Comparison of ENCODE assay signal across 10 mouse cellular contexts in the genomic region with DNA sequence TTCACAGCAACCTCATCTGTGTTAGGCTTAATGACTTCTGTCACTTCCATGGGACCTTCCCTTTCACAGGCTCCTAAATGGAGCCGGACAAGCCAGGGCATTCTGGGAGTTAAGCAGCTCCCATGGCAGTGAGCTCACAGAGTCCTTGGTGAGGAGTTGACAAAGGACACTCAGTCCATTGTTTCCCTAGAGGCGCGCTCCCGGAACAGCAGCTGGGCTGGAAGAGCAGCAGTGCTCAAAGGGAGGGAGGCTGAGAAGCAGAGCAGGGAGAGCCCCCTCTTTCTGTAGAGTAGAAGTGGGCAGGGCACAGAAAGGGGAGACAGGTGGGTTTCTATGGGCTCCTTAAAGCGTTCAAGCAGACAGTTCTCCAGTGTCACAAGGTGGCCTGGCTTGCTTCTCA.
A peak's percentile ranks its signal among the peaks of the same experiment; 100 is the strongest.
DNase-seq lines count a peak whose midpoint lies in the region; ATAC-seq and TF ChIP-seq lines count a peak whose summit lies in the region.
"Had no signal": no experiment of that assay in that cellular context is flagged by ENCODE, and none has a peak within 500 bp of the region (broad histone marks: within the 10 kb centered on the region; RNA-seq: fewer than 3 reads in every experiment).

No protein-coding gene starts in this region.

- no peaks in the 10 kb centered on the region for H3K9me3 ChIP-seq in forebrain, embryonic 15.5 days
- H3K9me3 ChIP-seq in midbrain, embryonic 14.5 days (ENCODE audit: control insufficient read depth, low read length) = no peaks in the 10 kb centered on the region
- H3K9me3 ChIP-seq: limb, embryonic 15.5 days had no signal

- no peaks in the 10 kb centered on the region for H3K27me3 ChIP-seq in forebrain, embryonic 15.5 days
- H3K27me3 ChIP-seq in midbrain, embryonic 14.5 days (ENCODE audit: control insufficient read depth, insufficient read depth, low read length) = no peaks in the 10 kb centered on the region
- H3K27me3 ChIP-seq: heart, embryonic 15.5 days; limb, embryonic 15.5 days had no signal

- peaks cover 6% of the 10 kb centered on the region for H3K4me1 ChIP-seq in forebrain, embryonic 15.5 days
- no peaks in the 10 kb centered on the region; the same call in 1 of the 2 replicates for H3K4me1 ChIP-seq in midbrain, embryonic 14.5 days (ENCODE audit: control insufficient read depth, insufficient read depth, low read length)

- H3K4me2 ChIP-seq in forebrain, embryonic 15.5 days (replicated peaks) = no peak overlapping the region
- H3K4me2 ChIP-seq in midbrain, embryonic 14.5 days (ENCODE audit: low read length) = no peak overlapping the region
- H3K4me2 ChIP-seq: heart, embryonic 15.5 days; limb, embryonic 15.5 days had no signal

- no peak overlapping the region for H3K9ac ChIP-seq in forebrain, embryonic 15.5 days (replicated peaks)
- no peak overlapping the region for H3K9ac ChIP-seq in midbrain, embryonic 14.5 days (replicated peaks; ENCODE audit: low read length)
- H3K9ac ChIP-seq: heart, embryonic 15.5 days; limb, embryonic 15.5 days had no signal

- H3K4me3 ChIP-seq in layer of hippocampus, adult 2 months = no peak overlapping the region
- no peak overlapping the region for H3K4me3 ChIP-seq in forebrain, embryonic 15.5 days
- no peak overlapping the region for H3K4me3 ChIP-seq in midbrain, embryonic 14.5 days (replicated peaks; ENCODE audit: low read depth, low read length)
- H3K4me3 ChIP-seq: heart, embryonic 15.5 days; limb, embryonic 15.5 days had no signal

- H3K36me3 ChIP-seq in forebrain, embryonic 15.5 days = no peaks in the 10 kb centered on the region
- no peaks in the 10 kb centered on the region for H3K36me3 ChIP-seq in midbrain, embryonic 14.5 days (ENCODE audit: control insufficient read depth, insufficient read depth, low read length)
- H3K36me3 ChIP-seq: heart, embryonic 15.5 days; limb, embryonic 15.5 days had no signal

- 9% methylated on average over 5 of the region's 5 CpGs for WGBS in forebrain, embryonic 15.5 days
- 8% methylated on average over 5 of the region's 5 CpGs for WGBS in midbrain, embryonic 14.5 days

- peak; percentile 56 for TF ChIP-seq CTCF in layer of hippocampus, adult 2 months (conservative IDR thresholded peaks at IDR 0.05)

- DNase-seq in layer of hippocampus, adult 2 months (ENCODE audit: low spot score in 2 of 2) = peak in 1 of 2 experiments; percentile 26
- DNase-seq in layer of hippocampus, postnatal 14 days (ENCODE audit: low spot score in 2 of 2) = no peak
- DNase-seq in embryo, embryonic 10.5 days (ENCODE audit: low spot score) = peak; percentile 78
- DNase-seq in midbrain, embryonic 14.5 days = peak; percentile 64
- DNase-seq in spleen, postnatal 4 days (ENCODE audit: low spot score in 2 of 2) = no peak
- DNase-seq in cerebellum, postnatal 10 days = no peak
- DNase-seq: cerebellum, postnatal 14 days had no signal

- peak; percentile 57; the same call in 1 of the 2 replicates for ATAC-seq in forebrain, embryonic 15.5 days (replicated peaks)
- peak; percentile 63; the same call in 1 of the 2 replicates for ATAC-seq in midbrain, embryonic 14.5 days (ENCODE audit: low FRiP score, low TSS enrichment)

- H3K27ac ChIP-seq in layer of hippocampus, adult 2 months = peak overlapping the region; percentile 78
- H3K27ac ChIP-seq in forebrain, embryonic 15.5 days (replicated peaks) = no peak overlapping the region
- no peak overlapping the region for H3K27ac ChIP-seq in midbrain, embryonic 14.5 days (replicated peaks; ENCODE audit: low read depth, low read length)
- H3K27ac ChIP-seq: heart, embryonic 15.5 days had no signal

Comparison
In these comparisons a context has a peak if more than half of its experiments do, and no peak if none do; other contexts are left out.
1. DNase-seq: peak in embryo, embryonic 10.5 days (single experiment) and midbrain, embryonic 14.5 days (single experiment); none in layer of hippocampus, postnatal 14 days (0 of 2), spleen, postnatal 4 days (0 of 2) and cerebellum, postnatal 10 days (0 of 2).